Mouse (Mus musculus) adrenal gland, postnatal 36 days (tissue): ENCODE results near the gene Mymx. TPM values are rescaled to one million over a fixed set of nuclear protein-coding genes. Genes with fewer than 3 reads are reported as not detected.

ENCODE experiments used
- DNase-seq, 2 experiments: peaks; one replicate each; pipeline ENCODE4 v3.0.0; 2021; ENCODE audit warnings: mixed read lengths in 1 of 2
- total RNA-seq, 2 experiments: library from RNA; stranded (reverse); gene quantifications; 2 replicates each; pipeline ENCODE4 v1.2.3; 2021

Gene Mymx
- total RNA-seq, 2 experiments from 2014 or later = not detected

DNA sequence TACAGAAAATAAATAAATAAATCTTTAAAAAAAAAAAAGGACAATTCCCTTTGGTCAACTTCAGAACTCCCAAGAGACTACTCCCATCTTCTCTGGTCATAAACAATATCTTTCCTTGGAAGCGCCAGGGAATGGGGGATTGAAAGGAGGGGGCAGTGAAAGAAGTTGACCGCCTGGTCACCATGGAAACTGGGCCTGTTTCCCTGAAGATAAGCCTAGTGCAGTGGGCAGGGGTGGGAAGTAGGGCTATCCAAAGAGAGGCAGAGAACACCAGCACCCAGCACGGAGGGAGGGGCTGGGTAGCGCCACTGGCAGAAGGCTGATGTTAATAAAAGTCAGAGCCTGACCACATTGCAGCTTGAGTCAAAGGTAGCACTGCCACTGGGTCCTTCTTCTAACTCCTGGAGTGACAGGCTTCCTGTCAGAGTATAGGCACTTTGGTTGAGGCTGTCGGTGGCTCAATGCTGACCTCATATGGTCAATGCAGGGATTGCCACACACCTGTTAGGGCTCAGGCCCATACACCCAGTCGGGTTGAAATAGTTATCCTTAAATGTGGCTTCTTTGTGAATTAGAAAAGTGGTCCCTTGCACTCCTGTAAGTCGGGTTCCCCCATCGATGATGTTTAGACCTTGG lies 50.0 kb downstream of the Mymx start:
- DNase-seq = peak; percentile 79 to 81

- no peak for DNase-seq
Observed at GRCm38 (mm10) chr17:45551249-45551796, 50.6 kb downstream of the Mymx start.

Other genes with a start within 250 kb of the Mymx start
- gene Cdc5l, start 168.4 kb downstream of the Mymx start, total RNA-seq = 10 to 100 TPM; 41.3 to 46.8 TPM
- gene Spats1, start 126.7 kb downstream of the Mymx start, total RNA-seq = not detected
- 10 to 100 TPM; 16.8 to 17.4 TPM for gene Aars2, start 95.3 kb downstream of the Mymx start, total RNA-seq
- not detected for gene Tcte1, start 78.7 kb downstream of the Mymx start, total RNA-seq
- under 1 TPM; 0.13 to 0.23 TPM for gene Tmem151b, start 52.4 kb downstream of the Mymx start, total RNA-seq
- 1 to 10 TPM; 3.7 TPM for gene Nfkbie, start 46.4 kb downstream of the Mymx start, total RNA-seq
- gene Slc35b2, start 38.2 kb downstream of the Mymx start, total RNA-seq = 10 to 100 TPM; 43.4 to 75.9 TPM
- 1,000 to 10,000 TPM; 1,888 to 2,360 TPM for gene Hsp90ab1, start 28.8 kb downstream of the Mymx start, total RNA-seq
- 100 to 1,000 TPM; 132 to 137 TPM for gene Slc29a1, start 2.5 kb downstream of the Mymx start, total RNA-seq
- gene Capn11, start 57.2 kb upstream of the Mymx start, total RNA-seq = not detected
- gene Mrpl14, start 84.2 kb upstream of the Mymx start, total RNA-seq = 100 to 1,000 TPM; 115 to 118 TPM
- gene Tmem63b, start 84.8 kb upstream of the Mymx start, total RNA-seq = 10 to 100 TPM; 40.0 to 45.2 TPM
- not detected for gene 1600014C23Rik, start 131.7 kb upstream of the Mymx start, total RNA-seq